Mouse (Mus musculus): ENCODE measurements at regions not wholly inside any gene's neighbourhood (a gene's known extent, or its start where the extent isn't known, plus 50 kb on each side); places are given as distances from the start of the nearest gene placed in this dataset.

GRCm38 (mm10) chr8:89787050-89787905, 560.9 kb downstream of the Tox3 start:
- Histone ChIP-seq H3K27ac (ENCODE audit: insufficient read depth, low read depth, low read length) (no peak overlapping the region), H3K4me1 (ENCODE audit: control insufficient read depth, insufficient read depth, low read length) (no peaks in the 10 kb centered on the region), H3K4me3 (ENCODE audit: insufficient read depth, low read length) (no peak overlapping the region)
- TF ChIP-seq POLR2A (IDR thresholded peaks at IDR 0.05; ENCODE audit: borderline replicate concordance, low read depth, low read length) (no peak), CTCF (IDR thresholded peaks at IDR 0.05; ENCODE audit: low read depth, low read length) (no peak)

- Histone ChIP-seq H3K4me3 (ENCODE audit: insufficient read depth, low read length) (no peak overlapping the region), H3K27ac (ENCODE audit: insufficient read depth, low read depth, low read length) (no peak overlapping the region), H3K4me1 (ENCODE audit: control insufficient read depth, insufficient read depth, low read length) (no peaks in the 10 kb centered on the region)
- no peak for TF ChIP-seq POLR2A (IDR thresholded peaks at IDR 0.05; ENCODE audit: borderline replicate concordance, low read depth, low read length)
- TF ChIP-seq CTCF (IDR thresholded peaks at IDR 0.05; ENCODE audit: low read depth, low read length): no peak
These were observed 563.1 kb downstream of the Tox3 start for GRCm38 (mm10) chr8:89785011-89785410.

GRCm38 (mm10) chr8:89783311-89783710, 564.8 kb downstream of the Tox3 start:
- H3K4me3 ChIP-seq (ENCODE audit: insufficient read depth, low read length): no peak overlapping the region
- no peak overlapping the region for H3K27ac ChIP-seq (ENCODE audit: insufficient read depth, low read depth, low read length)
- H3K4me1 ChIP-seq (ENCODE audit: control insufficient read depth, insufficient read depth, low read length): no peaks in the 10 kb centered on the region
- TF ChIP-seq CTCF (IDR thresholded peaks at IDR 0.05; ENCODE audit: low read depth, low read length) (no peak), POLR2A (IDR thresholded peaks at IDR 0.05; ENCODE audit: borderline replicate concordance, low read depth, low read length) (no peak)

- no peak for TF ChIP-seq CTCF (IDR thresholded peaks at IDR 0.05; ENCODE audit: low read depth, low read length)
- Histone ChIP-seq H3K4me1 (ENCODE audit: control insufficient read depth, insufficient read depth, low read length) (no peaks in the 10 kb centered on the region), H3K27ac (ENCODE audit: insufficient read depth, low read depth, low read length) (no peak overlapping the region), H3K4me3 (ENCODE audit: insufficient read depth, low read length) (no peak overlapping the region)
These were observed 581.8 kb downstream of the Tox3 start for GRCm38 (mm10) chr8:89766387-89766786.

- Histone ChIP-seq H3K4me3 (ENCODE audit: insufficient read depth, low read length) (no peak overlapping the region), H3K4me1 (ENCODE audit: control insufficient read depth, insufficient read depth, low read length) (no peaks in the 10 kb centered on the region), H3K27ac (ENCODE audit: insufficient read depth, low read depth, low read length) (no peak overlapping the region)
- TF ChIP-seq POLR2A (IDR thresholded peaks at IDR 0.05; ENCODE audit: borderline replicate concordance, low read depth, low read length) (no peak), CTCF (IDR thresholded peaks at IDR 0.05; ENCODE audit: low read depth, low read length) (no peak)
These were observed 588.6 kb downstream of the Tox3 start for GRCm38 (mm10) chr8:89759531-89759930.

GRCm38 (mm10) chr8:89758695-89759094, 589.4 kb downstream of the Tox3 start:
- H3K4me3 ChIP-seq (ENCODE audit: insufficient read depth, low read length): no peak overlapping the region

GRCm38 (mm10) chr8:89755951-89756350, 592.2 kb downstream of the Tox3 start:
- no peak overlapping the region for H3K4me3 ChIP-seq (ENCODE audit: insufficient read depth, low read length)
- H3K4me1 ChIP-seq (ENCODE audit: control insufficient read depth, insufficient read depth, low read length): no peaks in the 10 kb centered on the region
- no peak overlapping the region for H3K27ac ChIP-seq (ENCODE audit: insufficient read depth, low read depth, low read length)
- no peak for TF ChIP-seq POLR2A (IDR thresholded peaks at IDR 0.05; ENCODE audit: borderline replicate concordance, low read depth, low read length)
- TF ChIP-seq CTCF (IDR thresholded peaks at IDR 0.05; ENCODE audit: low read depth, low read length): no peak

More at GRCm38 (mm10) chr8:89758695-89759094, 589.4 kb downstream of the Tox3 start:
- H3K4me1 ChIP-seq (ENCODE audit: control insufficient read depth, insufficient read depth, low read length): no peaks in the 10 kb centered on the region
- TF ChIP-seq POLR2A (IDR thresholded peaks at IDR 0.05; ENCODE audit: borderline replicate concordance, low read depth, low read length) (no peak), CTCF (IDR thresholded peaks at IDR 0.05; ENCODE audit: low read depth, low read length) (no peak)
- H3K27ac ChIP-seq (ENCODE audit: insufficient read depth, low read depth, low read length): no peak overlapping the region

- H3K4me3 ChIP-seq (ENCODE audit: insufficient read depth, low read length): no peak overlapping the region
- no peak for TF ChIP-seq POLR2A (IDR thresholded peaks at IDR 0.05; ENCODE audit: borderline replicate concordance, low read depth, low read length)
- TF ChIP-seq CTCF (IDR thresholded peaks at IDR 0.05; ENCODE audit: low read depth, low read length): no peak
- H3K27ac ChIP-seq (ENCODE audit: insufficient read depth, low read depth, low read length): no peak overlapping the region
- no peaks in the 10 kb centered on the region for H3K4me1 ChIP-seq (ENCODE audit: control insufficient read depth, insufficient read depth, low read length)
These were observed 596.9 kb downstream of the Tox3 start for GRCm38 (mm10) chr8:89751201-89751600.

- TF ChIP-seq POLR2A (IDR thresholded peaks at IDR 0.05; ENCODE audit: borderline replicate concordance, low read depth, low read length) (no peak), CTCF (IDR thresholded peaks at IDR 0.05; ENCODE audit: low read depth, low read length) (no peak)
- Histone ChIP-seq H3K27ac (ENCODE audit: insufficient read depth, low read depth, low read length) (no peak overlapping the region), H3K4me3 (ENCODE audit: insufficient read depth, low read length) (no peak overlapping the region), H3K4me1 (ENCODE audit: control insufficient read depth, insufficient read depth, low read length) (no peaks in the 10 kb centered on the region)
These were observed 600.4 kb downstream of the Tox3 start for GRCm38 (mm10) chr8:89747726-89748125.

GRCm38 (mm10) chr8:89744267-89745028, 603.7 kb downstream of the Tox3 start:
- H3K27ac ChIP-seq (ENCODE audit: insufficient read depth, low read depth, low read length): no peak overlapping the region
- no peaks in the 10 kb centered on the region for H3K4me1 ChIP-seq (ENCODE audit: control insufficient read depth, insufficient read depth, low read length)
- TF ChIP-seq CTCF (IDR thresholded peaks at IDR 0.05; ENCODE audit: low read depth, low read length): no peak
- TF ChIP-seq POLR2A (IDR thresholded peaks at IDR 0.05; ENCODE audit: borderline replicate concordance, low read depth, low read length): no peak
- no peak overlapping the region for H3K4me3 ChIP-seq (ENCODE audit: insufficient read depth, low read length)
